Mouse (Mus musculus): ENCODE results near the gene Ptpru. TPM values are rescaled to one million over a fixed set of nuclear protein-coding genes. Genes with fewer than 3 reads are reported as not detected.
"Not testable (repeated sequence)": the region's sequence is repeated elsewhere in the genome, so short reads cannot be mapped to it uniquely, and the experiment has no call there.

The Ptpru gene
- polyA plus RNA-seq, 1 experiment from 2014 or later = 30.0 TPM

DNA sequence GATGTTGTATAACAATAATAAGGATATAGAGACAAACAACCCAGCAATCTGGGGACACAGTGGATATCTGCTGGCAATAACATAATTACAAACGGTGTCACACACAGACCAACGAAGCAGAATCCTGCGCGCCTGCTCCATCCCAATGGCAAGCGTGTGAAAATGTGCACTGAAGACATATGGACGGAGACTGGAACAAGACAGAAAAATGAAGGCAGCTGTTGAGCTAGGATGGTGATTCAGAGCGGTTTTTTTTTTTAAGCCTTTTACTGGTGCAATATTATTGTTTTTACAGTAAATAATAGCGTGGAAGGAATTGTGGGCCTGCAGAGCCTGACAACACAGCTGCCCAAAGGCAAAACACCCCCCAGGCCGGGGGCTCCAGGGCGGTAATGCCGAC, 25.6 kb downstream of the Ptpru start:
- 80% methylated on average over 11 of the region's 11 CpGs for WGBS
- Histone ChIP-seq H3K4me1 (peaks cover 11% of the 10 kb centered on the region), H3K4me3 (no peak overlapping the region), H3K9ac (no peak overlapping the region), H3K4me2 (no peak overlapping the region), H3K27ac (no peak overlapping the region), H3K27me3 (no peaks in the 10 kb centered on the region), H3K36me3 (no peaks in the 10 kb centered on the region), H3K9me3 (no peaks in the 10 kb centered on the region)
- ATAC-seq (ENCODE audit: insufficient number of reproducible peaks, insufficient read depth, low FRiP score, low TSS enrichment, low read depth) = no peak

DNA sequence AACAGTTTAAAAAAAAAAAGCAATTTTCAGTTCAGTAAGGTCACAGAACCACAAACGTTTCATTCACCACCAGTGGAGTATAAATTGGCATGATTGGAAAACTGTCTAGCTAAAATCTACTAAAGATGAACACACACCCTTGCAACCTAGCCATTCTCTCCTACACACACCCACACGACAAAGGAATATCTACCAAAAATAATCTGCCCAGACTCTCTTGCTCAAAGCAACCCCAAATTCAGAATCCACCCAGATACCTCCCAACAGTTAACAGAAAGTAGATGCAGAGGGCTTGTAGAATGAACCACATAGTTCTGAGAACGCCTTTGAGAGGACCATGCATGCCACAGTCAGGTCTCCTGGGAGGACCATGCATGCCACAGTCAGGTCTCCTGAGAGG, 32.8 kb downstream of the Ptpru start:
- H3K4me3 ChIP-seq = no peak overlapping the region
- 62% methylated on average over 3 of the region's 3 CpGs for WGBS

DNA sequence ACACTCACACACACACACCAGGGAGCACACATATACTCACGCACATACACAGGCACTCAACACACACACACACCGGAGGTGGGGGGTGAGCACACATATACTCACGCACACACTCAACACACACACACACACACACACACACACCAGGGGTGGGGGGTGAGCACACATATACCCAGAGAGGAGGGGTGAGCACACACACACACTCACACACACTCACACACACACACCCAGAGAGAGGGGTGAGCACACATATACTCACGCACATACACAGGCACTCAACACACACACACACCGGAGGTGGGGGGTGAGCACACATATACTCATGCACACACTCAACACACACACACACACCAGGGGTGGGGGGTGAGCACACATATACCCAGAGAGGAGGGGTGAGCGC, 33.4 kb downstream of the Ptpru start:
- not testable (repeated sequence) for H3K27ac ChIP-seq, H3K9ac ChIP-seq, H3K27me3 ChIP-seq, H3K4me2 ChIP-seq, H3K9me3 ChIP-seq, H3K4me3 ChIP-seq
- peak; percentile 77 for ATAC-seq (ENCODE audit: insufficient number of reproducible peaks, insufficient read depth, low FRiP score, low TSS enrichment, low read depth)
- Histone ChIP-seq H3K36me3 (peaks cover 36% of the 10 kb centered on the region), H3K4me1 (peaks cover 11% of the 10 kb centered on the region)
- WGBS = 91% methylated on average over 5 of the region's 6 CpGs

More for the DNA sequence above, 32.8 kb downstream of the Ptpru start:
- Histone ChIP-seq H3K27ac (no peak overlapping the region), H3K9me3 (no peaks in the 10 kb centered on the region), H3K4me2 (no peak overlapping the region), H3K4me1 (peaks cover 11% of the 10 kb centered on the region), H3K27me3 (no peaks in the 10 kb centered on the region), H3K9ac (no peak overlapping the region), H3K36me3 (peaks cover 32% of the 10 kb centered on the region)
- ATAC-seq (ENCODE audit: insufficient number of reproducible peaks, insufficient read depth, low FRiP score, low TSS enrichment, low read depth) = no peak

DNA sequence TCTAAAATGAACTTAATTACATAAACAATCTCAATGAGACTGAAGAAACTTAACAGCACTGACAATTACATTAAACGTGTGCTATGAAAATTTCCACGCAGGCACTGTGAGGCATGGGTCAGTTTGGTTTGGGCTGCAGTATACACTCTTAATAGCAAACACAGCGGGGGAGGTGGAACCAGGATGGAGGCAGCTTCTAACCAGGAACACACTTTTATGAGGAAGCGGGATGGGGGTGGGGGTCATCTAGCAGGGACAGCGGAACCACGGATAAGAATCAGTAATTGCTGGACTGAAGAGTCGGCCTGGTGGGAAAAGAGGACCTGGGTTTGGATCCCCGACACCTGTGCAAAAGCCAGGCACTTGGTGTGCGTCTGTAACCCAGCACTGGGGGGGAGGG, 34.2 kb downstream of the Ptpru start:
- no peak for ATAC-seq (ENCODE audit: insufficient number of reproducible peaks, insufficient read depth, low FRiP score, low TSS enrichment, low read depth)
- Histone ChIP-seq H3K4me1 (peaks cover 11% of the 10 kb centered on the region), H3K4me2 (no peak overlapping the region), H3K36me3 (peaks cover 36% of the 10 kb centered on the region), H3K4me3 (no peak overlapping the region), H3K27me3 (no peaks in the 10 kb centered on the region), H3K27ac (no peak overlapping the region), H3K9ac (no peak overlapping the region), H3K9me3 (no peaks in the 10 kb centered on the region)
- 57% methylated on average over 9 of the region's 9 CpGs for WGBS

DNA sequence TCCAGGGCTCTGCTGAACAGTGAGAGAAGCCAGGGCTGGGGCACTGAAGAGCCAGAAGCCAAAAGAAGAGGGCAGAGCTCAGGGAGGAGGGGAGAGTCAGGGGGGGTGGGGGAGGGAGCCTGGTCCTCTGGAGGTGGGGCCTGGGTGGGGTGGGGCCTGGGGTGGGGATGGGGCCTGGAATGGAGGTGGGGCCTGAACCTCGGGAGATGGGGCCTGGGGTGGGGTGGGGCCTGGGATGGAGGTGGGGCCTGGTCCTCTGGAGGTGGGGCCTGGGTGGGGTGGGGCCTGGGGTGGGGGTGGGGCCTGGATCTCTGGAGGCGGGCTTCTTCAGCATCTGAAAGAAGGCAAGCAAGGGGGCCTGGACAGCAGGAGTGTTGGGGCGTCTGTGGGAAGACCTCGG, 39.1 kb downstream of the Ptpru start:
- Histone ChIP-seq H3K4me2 (no peak overlapping the region), H3K4me3 (no peak overlapping the region), H3K9ac (no peak overlapping the region), H3K27me3 (no peaks in the 10 kb centered on the region), H3K36me3 (peaks cover 40% of the 10 kb centered on the region), H3K27ac (no peak overlapping the region), H3K4me1 (peaks cover 15% of the 10 kb centered on the region), H3K9me3 (no peaks in the 10 kb centered on the region)
- 27% methylated on average over 3 of the region's 4 CpGs for WGBS
- no peak for ATAC-seq (ENCODE audit: insufficient number of reproducible peaks, insufficient read depth, low FRiP score, low TSS enrichment, low read depth)

DNA sequence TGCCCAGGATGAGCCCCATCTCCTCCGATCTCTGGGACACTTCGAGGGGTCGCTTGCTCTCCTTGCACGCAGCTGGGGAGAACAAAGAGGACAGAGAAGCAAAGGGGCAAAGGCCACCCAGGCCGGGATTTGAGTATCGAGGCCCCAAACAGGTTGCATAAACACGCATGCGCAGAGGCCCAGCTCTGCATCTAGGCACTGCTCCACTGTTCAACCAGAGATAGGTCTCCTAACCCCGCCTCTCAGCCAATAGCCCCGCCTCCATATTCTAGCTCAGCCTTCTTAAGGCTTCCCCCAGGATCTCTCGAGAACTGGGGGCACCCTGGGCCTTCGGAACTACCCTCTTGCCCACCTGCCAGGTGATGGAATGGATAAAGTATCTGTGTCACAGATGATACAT, 40.2 kb downstream of the Ptpru start:
- H3K4me3 ChIP-seq = no peak overlapping the region
- peaks cover 15% of the 10 kb centered on the region for H3K4me1 ChIP-seq
- peaks cover 45% of the 10 kb centered on the region for H3K36me3 ChIP-seq
- no peak overlapping the region for H3K27ac ChIP-seq
- H3K27me3 ChIP-seq = no peaks in the 10 kb centered on the region
- ATAC-seq (ENCODE audit: insufficient number of reproducible peaks, insufficient read depth, low FRiP score, low TSS enrichment, low read depth) = no peak
- H3K9me3 ChIP-seq = no peaks in the 10 kb centered on the region
- WGBS = 69% methylated on average over 12 of the region's 12 CpGs
- no peak overlapping the region for H3K4me2 ChIP-seq
- H3K9ac ChIP-seq = no peak overlapping the region

DNA sequence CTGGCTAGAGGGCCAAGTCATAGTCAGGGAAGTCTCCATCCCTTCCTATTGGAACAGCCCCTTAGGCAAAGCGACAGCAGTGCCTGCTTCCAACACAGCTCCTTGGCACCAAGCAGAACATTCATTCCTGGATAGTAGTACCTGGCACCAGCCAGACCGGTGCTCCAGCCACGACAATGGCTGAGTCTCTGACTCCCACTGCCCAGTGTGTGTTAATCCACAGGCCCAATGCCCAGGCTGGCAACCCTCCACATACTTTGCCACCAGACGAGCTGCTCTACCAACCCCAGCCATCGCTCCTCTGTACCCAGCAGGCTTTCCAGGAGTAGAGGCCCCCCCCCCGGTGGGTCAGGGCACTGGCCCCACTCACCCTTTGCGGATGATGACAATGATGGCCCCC, 40.6 kb downstream of the Ptpru start:
- 85% methylated on average over 7 of the region's 7 CpGs for WGBS

DNA sequence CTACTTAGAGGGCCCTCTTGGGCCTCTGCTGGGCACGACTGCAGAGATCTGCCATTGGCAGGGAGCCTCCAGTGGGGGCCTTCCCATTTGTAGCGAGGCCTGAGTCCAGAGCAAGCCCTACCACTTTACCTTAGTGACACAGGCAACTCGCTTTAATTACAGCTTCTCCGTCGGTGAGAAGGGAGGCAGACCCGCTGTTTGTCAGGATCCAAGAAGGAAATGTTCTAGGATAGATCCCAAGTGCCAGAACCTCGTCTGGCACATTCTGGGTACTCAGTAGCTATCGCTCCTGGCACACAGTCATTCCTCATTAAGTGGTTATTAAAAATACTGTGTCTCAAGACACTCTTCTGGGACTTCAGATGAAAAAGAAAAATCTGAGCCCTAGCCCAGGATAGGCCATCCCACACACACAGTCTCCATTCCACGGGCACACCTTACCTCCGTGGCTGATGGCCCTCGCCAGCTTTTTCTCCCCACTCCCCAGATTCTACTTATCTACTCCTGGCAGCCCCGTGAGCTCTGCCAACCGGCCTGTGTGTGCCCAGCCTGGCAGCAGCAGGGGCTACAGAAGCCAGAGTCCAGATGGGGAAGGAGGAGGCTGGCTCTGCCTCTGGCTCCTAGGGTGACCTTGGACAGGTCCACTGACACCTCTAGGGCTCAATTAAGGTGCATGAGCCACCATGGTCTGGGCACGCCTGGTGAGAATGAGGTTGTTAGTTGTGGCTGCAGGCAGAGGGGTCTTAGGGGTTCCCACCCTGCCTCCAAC, 41.6 kb downstream of the Ptpru start:
- no peak for ATAC-seq (ENCODE audit: insufficient number of reproducible peaks, insufficient read depth, low FRiP score, low TSS enrichment, low read depth)
- no peak overlapping the region for H3K27ac ChIP-seq
- peaks cover 31% of the 10 kb centered on the region for H3K36me3 ChIP-seq
- H3K27me3 ChIP-seq = no peaks in the 10 kb centered on the region
- no peak overlapping the region for H3K4me2 ChIP-seq
- H3K4me3 ChIP-seq = no peak overlapping the region
- WGBS = 75% methylated on average over 14 of the region's 14 CpGs
- H3K9ac ChIP-seq = no peak overlapping the region
- H3K4me1 ChIP-seq = peaks cover 15% of the 10 kb centered on the region
- H3K9me3 ChIP-seq = no peaks in the 10 kb centered on the region

More for the DNA sequence above, 40.6 kb downstream of the Ptpru start:
- H3K36me3 ChIP-seq = peaks cover 41% of the 10 kb centered on the region
- no peaks in the 10 kb centered on the region for H3K9me3 ChIP-seq
- ATAC-seq (ENCODE audit: insufficient number of reproducible peaks, insufficient read depth, low FRiP score, low TSS enrichment, low read depth) = no peak
- H3K9ac ChIP-seq = no peak overlapping the region
- H3K27ac ChIP-seq = no peak overlapping the region
- H3K4me2 ChIP-seq = no peak overlapping the region
- H3K4me1 ChIP-seq = peaks cover 15% of the 10 kb centered on the region
- no peak overlapping the region for H3K4me3 ChIP-seq
- H3K27me3 ChIP-seq = no peaks in the 10 kb centered on the region

DNA sequence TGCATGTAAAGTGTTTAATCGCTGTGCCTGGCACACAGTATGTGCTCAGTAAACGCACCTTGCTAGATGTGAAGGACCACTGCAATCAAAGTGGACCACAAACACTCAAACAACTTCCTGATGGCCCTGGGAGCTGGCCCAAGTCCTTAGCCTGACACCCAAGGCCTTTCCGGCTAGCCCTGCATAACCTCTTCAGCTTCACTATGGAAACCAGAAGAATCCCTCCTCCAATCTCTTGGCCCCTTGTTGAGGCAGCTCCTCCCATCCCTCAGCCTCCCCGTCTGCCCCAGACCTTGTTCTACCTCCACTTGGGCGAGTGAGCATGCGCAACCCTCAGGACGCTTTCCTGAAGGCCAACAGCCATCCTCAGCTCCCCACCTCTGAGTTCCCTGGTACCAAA, 51.3 kb downstream of the Ptpru start:
- WGBS = 84% methylated on average over 7 of the region's 7 CpGs

DNA sequence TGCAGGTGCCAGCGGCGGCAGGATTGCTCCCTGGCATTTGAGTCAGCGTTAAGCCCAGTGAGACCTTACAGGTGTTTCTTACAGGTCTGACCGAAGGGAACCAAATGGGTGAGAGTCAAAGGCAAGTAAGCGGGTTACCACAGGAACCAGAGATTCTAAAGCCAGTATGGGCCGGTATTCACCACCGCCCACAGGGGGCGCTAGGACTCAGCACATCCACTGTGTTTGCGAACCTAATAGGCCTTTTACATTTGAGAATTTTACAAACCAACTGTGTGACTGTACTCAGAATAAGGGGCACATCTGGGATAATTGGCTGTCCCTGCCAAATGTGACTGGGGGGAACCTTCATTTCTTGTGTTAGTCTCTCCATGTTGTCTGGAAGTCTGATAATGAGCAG, 54.1 kb downstream of the Ptpru start:
- no peak for ATAC-seq (ENCODE audit: insufficient number of reproducible peaks, insufficient read depth, low FRiP score, low TSS enrichment, low read depth)
- H3K9ac ChIP-seq = no peak overlapping the region
- peaks cover 27% of the 10 kb centered on the region for H3K36me3 ChIP-seq
- 14% methylated on average over 9 of the region's 9 CpGs for WGBS
- peaks cover 24% of the 10 kb centered on the region for H3K4me1 ChIP-seq
- H3K9me3 ChIP-seq = no peaks in the 10 kb centered on the region
- H3K27ac ChIP-seq = no peak overlapping the region
- H3K4me3 ChIP-seq = no peak overlapping the region
- H3K27me3 ChIP-seq = no peaks in the 10 kb centered on the region
- H3K4me2 ChIP-seq = no peak overlapping the region

More for the DNA sequence above, 51.3 kb downstream of the Ptpru start:
- Histone ChIP-seq H3K9me3 (no peaks in the 10 kb centered on the region), H3K27me3 (no peaks in the 10 kb centered on the region), H3K27ac (no peak overlapping the region), H3K9ac (no peak overlapping the region), H3K4me1 (peaks cover 5% of the 10 kb centered on the region; the same call in 1 of the 2 replicates), H3K4me2 (no peak overlapping the region), H3K36me3 (peaks cover 27% of the 10 kb centered on the region), H3K4me3 (no peak overlapping the region)
- no peak for ATAC-seq (ENCODE audit: insufficient number of reproducible peaks, insufficient read depth, low FRiP score, low TSS enrichment, low read depth)

DNA sequence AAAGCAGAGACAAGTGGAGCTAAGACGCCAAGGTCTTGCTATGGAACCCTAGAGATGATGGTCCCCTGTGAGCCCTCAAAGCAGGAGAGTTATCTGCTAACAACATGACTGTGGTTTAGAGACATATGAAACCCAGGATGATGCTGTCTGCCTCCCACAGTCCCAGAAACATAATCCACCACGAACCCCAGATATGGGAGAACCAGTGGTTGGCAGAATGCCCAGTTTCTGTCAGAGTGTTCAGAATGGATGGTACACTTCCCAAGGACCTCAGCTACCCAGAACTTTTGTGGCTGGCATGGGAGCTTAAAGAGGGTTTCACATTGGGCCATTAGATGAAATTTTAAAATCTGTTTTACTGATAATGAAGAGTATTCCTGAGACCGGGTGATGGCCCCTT, 57.1 kb downstream of the Ptpru start:
- H3K27ac ChIP-seq = 0 out of 2 replicates have a peak overlapping the region, but pooled peaks have one; percentile 40
- H3K4me1 ChIP-seq = peaks cover 24% of the 10 kb centered on the region
- H3K9ac ChIP-seq = no peak overlapping the region
- H3K9me3 ChIP-seq = no peaks in the 10 kb centered on the region
- 35% methylated on average over 3 of the region's 3 CpGs for WGBS
- ATAC-seq (ENCODE audit: insufficient number of reproducible peaks, insufficient read depth, low FRiP score, low TSS enrichment, low read depth) = no peak
- no peaks in the 10 kb centered on the region for H3K27me3 ChIP-seq
- no peak overlapping the region for H3K4me2 ChIP-seq
- no peak overlapping the region for H3K4me3 ChIP-seq
- no peaks in the 10 kb centered on the region; the same call in 1 of the 2 replicates for H3K36me3 ChIP-seq

DNA sequence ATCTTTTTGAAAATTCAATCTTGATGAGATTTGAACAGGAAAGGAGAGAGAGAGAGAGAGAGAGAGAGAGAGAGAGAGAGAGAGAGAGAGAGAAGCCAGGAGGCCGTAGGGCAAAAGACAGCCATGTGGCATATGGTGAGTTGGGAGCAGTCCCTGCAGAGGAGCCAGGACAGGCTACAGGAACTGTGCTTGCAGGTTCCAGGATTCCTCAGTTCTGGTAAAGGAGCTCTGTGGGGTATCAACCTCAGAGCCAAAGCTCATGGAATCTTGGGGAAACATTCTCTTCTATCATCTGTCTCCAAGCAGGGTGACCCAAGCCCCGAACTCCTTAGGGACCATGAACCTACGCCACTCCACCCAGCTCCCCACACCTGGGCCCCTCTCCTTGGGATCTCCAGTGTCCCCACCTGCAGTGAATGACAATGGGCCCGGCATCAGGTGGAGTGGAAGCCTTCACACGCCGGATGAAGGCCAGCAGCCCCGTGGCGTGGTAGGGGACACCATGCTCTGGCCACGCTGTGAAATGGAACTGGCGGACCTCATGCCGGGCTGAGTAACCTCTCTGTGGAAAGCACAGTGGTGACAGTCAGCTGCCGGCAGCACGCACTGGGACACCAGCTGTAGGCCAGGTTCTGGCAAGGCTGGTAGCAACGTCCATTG, 59.3 kb downstream of the Ptpru start:
- no peak for ATAC-seq (ENCODE audit: insufficient number of reproducible peaks, insufficient read depth, low FRiP score, low TSS enrichment, low read depth)
- peaks cover 24% of the 10 kb centered on the region for H3K4me1 ChIP-seq
- H3K27me3 ChIP-seq = no peaks in the 10 kb centered on the region
- no peaks in the 10 kb centered on the region for H3K9me3 ChIP-seq
- peaks cover 17% of the 10 kb centered on the region for H3K36me3 ChIP-seq
- no peak overlapping the region for H3K27ac ChIP-seq
- no peak overlapping the region for H3K4me2 ChIP-seq
- WGBS = 86% methylated on average over 14 of the region's 14 CpGs
- no peak overlapping the region for H3K4me3 ChIP-seq
- H3K9ac ChIP-seq = no peak overlapping the region

Data from embryonic facial prominence, embryonic 13.5 days (tissue).